Mouse (Mus musculus) layer of hippocampus, postnatal 10 days (tissue): ENCODE results near the gene Nudt2. TPM values are rescaled to one million over a fixed set of nuclear protein-coding genes. Genes with fewer than 3 reads are reported as not detected.

Experiments used
- DNase-seq, 2 experiments: peaks; one replicate each; pipeline ENCODE4 v3.0.0; 2021; ENCODE audit warnings: low spot score in 2 of 2
- total RNA-seq, 2 experiments: library from RNA; stranded (reverse); gene quantifications; 2 replicates each; pipeline ENCODE4 v1.2.3; 2021

Nudt2 gene
- total RNA-seq, 2 experiments from 2014 or later: 33.9 to 36.0 TPM

DNA sequence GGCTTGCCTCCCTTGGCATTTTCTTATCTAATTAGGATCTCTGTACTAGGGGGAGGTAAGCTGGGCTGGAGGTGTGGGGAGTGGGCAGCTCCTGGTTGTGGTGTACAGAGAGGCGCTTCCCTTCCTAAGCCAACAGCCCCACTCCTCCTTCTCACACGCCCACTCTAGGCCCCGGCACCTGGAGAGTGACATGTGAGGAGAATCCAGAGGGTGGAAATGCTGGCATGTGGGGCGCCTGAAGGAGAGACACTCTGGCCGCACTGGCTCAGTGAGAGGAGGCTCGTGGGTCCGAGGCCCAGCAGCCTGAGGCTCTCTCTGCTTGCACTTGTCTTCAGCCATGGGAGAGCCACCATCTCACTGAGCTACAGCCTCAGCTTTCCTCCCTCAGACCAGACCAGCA lies 53.4 kb downstream of the Nudt2 start:
- DNase-seq: peak in 1 of 2 experiments; percentile 12

DNA sequence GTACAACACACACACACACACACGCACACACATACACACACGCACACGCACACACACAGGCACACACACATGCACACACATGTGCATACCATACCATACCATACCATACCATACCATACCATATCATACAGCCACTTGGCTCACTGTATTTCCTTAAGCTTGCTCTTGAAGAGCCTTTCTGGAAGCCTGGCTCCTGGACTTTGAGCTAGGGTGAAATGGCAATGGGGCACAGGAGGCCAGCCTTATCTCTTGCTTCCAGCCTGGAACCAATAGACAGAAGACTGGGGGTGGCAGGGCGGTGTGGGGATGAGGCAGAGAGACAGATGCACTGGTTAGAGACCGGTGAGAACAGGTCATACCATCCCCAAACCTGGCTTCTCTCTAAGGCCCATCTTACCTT lies 54.2 kb downstream of the Nudt2 start:
- DNase-seq: no peak

- DNase-seq: no peak
Measured at GRCm38 (mm10) chr4:41520641-41521040, 55.7 kb downstream of the Nudt2 start.

- no peak for DNase-seq
Measured at GRCm38 (mm10) chr4:41522136-41522535, 57.2 kb downstream of the Nudt2 start.

- peak; percentile 62 for DNase-seq
Measured at GRCm38 (mm10) chr4:41522788-41523187, 57.8 kb downstream of the Nudt2 start.

DNA sequence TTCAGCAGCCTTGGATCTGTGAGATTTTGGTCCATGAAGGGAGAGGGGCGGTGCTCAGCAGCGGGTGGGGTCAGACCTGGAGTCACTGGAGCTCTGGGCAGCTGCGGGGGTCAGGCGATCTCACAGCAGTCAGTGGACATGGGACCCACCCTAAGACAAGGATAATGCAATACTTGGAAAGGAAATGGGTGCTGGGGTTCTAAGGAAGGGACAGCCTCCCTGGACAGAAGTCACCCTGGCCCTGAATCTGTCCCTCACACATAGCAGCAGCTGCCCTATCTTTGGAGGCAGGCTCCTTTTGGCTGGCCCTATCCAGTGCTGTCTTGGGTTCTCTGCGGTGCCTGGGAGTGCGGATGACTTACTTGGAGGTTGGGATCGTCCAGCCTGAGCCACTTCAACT lies 58.9 kb downstream of the Nudt2 start:
- DNase-seq: no peak

DNA sequence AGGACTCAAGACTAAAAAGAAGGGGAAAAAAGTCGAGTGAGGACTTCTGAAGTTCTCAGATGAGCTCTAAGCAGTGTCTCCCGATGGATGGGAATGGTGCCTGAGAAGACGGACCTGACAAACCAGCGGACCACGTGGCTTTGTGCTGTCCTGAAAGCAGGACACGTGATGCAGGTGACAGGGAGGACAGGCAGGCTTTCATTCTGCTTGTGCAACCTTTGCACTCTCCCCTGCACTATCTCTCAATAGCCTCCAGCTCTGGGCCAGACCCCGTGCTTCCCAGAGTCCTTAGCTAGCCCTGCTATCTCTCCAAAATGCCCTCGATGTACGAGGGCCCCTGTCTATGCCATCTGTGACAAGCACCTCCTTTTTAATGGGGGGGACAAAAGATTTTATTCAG lies 59.9 kb downstream of the Nudt2 start:
- DNase-seq: no peak

DNA sequence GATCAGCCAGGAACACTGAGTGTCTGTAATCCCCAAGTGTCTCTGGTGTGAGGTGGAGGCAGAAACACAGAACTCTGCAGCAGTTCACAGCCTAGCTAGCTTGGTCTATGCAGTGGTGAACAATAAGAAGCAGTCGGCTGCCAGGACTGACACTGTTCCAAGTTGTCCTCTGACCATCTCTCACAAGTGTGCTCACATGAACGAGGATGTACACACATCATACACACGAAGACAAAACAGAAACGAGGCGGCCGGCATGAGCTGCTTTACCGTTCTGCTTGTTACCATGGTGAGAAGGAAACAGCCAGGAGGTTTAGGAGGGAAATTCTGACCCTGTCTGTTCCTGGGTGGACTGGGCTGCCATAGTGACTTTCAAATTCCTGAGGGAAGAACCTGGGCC lies 61.6 kb downstream of the Nudt2 start:
- no peak for DNase-seq

DNA sequence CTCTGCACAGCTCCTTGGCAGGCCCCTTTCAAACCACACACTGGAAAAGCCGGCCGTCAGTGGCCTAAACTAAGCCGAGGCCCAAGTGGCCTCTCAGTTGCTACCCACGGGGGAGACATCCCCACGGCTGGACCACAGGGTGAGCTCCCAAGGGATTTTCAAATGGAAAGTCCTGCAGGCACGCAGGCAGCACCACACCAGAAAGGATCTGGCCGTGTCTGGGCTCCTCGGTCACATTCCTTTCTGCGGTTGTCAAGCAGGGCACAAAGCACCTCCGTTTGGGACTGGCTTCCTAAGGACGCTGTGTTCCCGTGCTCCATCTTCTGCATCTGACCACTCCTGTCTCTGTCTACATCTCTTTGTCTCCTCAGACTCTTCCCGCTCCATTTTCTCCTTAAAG lies 62.1 kb downstream of the Nudt2 start:
- DNase-seq: no peak

GRCm38 (mm10) chr4:41527996-41528395 lies 63.0 kb downstream of the Nudt2 start:
- DNase-seq: no peak

Other genes starting within 250 kb of the Nudt2 start
- 10 to 100 TPM; 46.7 to 57.3 TPM for gene Ubap2, start 190.0 kb upstream of the Nudt2 start, total RNA-seq
- 10 to 100 TPM; 51.4 to 53.2 TPM for gene Dcaf12, start 150.3 kb upstream of the Nudt2 start, total RNA-seq
- gene Ubap1, start 116.2 kb upstream of the Nudt2 start, total RNA-seq: 10 to 100 TPM; 43.1 to 54.6 TPM
- 1 to 10 TPM; 2.0 to 2.3 TPM for gene Kif24, start 264 bp upstream of the Nudt2 start, total RNA-seq
- 10 to 100 TPM; 44.8 TPM for gene AI464131, start 37.9 kb downstream of the Nudt2 start, total RNA-seq
- 10 to 100 TPM in 1 of 2 experiments, 1 to 10 TPM in 1; 8.0 to 10.0 TPM for gene 1110017D15Rik, start 52.2 kb downstream of the Nudt2 start, total RNA-seq
- 100 to 1,000 TPM; 168 to 186 TPM for gene Fam219a, start 104.4 kb downstream of the Nudt2 start, total RNA-seq
- 1 to 10 TPM; 5.4 to 8.3 TPM for gene Dnaic1, start 104.6 kb downstream of the Nudt2 start, total RNA-seq
- gene Enho, start 175.2 kb downstream of the Nudt2 start, total RNA-seq: 10 to 100 TPM; 63.4 to 66.5 TPM
- 10 to 100 TPM; 64.7 to 65.0 TPM for gene Cntfr, start 231.9 kb downstream of the Nudt2 start, total RNA-seq
- gene Il11ra1, start 234.8 kb downstream of the Nudt2 start, total RNA-seq: 10 to 100 TPM; 23.2 to 24.5 TPM
- gene Rpp25l, start 248.4 kb downstream of the Nudt2 start, total RNA-seq: 10 to 100 TPM; 27.7 to 34.4 TPM